Mouse (Mus musculus) myocyte (in vitro differentiated cells): Measurements from ENCODE around the gene Gm10382. TPM values are rescaled to one million over a fixed set of nuclear protein-coding genes. Genes with fewer than 3 reads are reported as not detected.

ENCODE experiments used
- H3K27me3 ChIP-seq: one replicate; pipeline ENCODE4 v1.6.1; 2011; ENCODE audit not compliant: control insufficient read depth, insufficient read depth, insufficient read length
- H3K36me3 ChIP-seq: one replicate; pipeline ENCODE4 v1.6.1; 2011; ENCODE audit not compliant: control insufficient read depth, insufficient read depth
- H3K4me2 ChIP-seq: one replicate; pipeline ENCODE4 v1.6.1; 2011; ENCODE audit warnings: low read depth, control low read depth
- H3K4me3 ChIP-seq: one replicate; pipeline ENCODE4 v1.5.1; 2011; ENCODE audit warnings: mild to moderate bottlenecking, control low read depth, moderate library complexity
- H3K79me2 ChIP-seq: one replicate; pipeline ENCODE4 v1.6.1; 2011; ENCODE audit not compliant: control insufficient read depth, insufficient read depth
- H3ac ChIP-seq: one replicate; pipeline ENCODE4 v1.6.1; 2011; ENCODE audit not compliant: control insufficient read depth, insufficient read length
- CEBPB ChIP-seq: IDR thresholded peaks from 2 replicates; pipeline ENCODE4 v1.6.1; 2011; ENCODE audit warnings: mild to moderate bottlenecking, moderate library complexity; ENCODE audit not compliant: poor library complexity, insufficient read depth, severe bottlenecking
- E2F4 ChIP-seq: IDR thresholded peaks from one replicate; pipeline ENCODE4 v1.6.1; 2011; ENCODE audit warnings: mild to moderate bottlenecking, control low read depth, moderate library complexity; ENCODE audit not compliant: insufficient read depth
- MAX ChIP-seq: IDR thresholded peaks from one replicate; pipeline ENCODE4 v1.6.1; 2011; ENCODE audit warnings: low read depth, mild to moderate bottlenecking, control low read depth
- MYOD1 ChIP-seq, 3 experiments: IDR thresholded peaks; one replicate each; pipeline ENCODE4 v1.6.1; 2011; ENCODE audit warnings: control low read depth in 2 of 3, low read depth in 2 of 3, mild to moderate bottlenecking in 2 of 3, moderate library complexity in 1 of 3; ENCODE audit not compliant: insufficient read length in 2 of 3, control insufficient read depth in 1 of 3
- MYOG ChIP-seq, 3 experiments: IDR thresholded peaks; one replicate each; pipeline ENCODE4 v1.6.1; 2011; ENCODE audit warnings: control low read depth in 2 of 3, low read depth in 2 of 3, mild to moderate bottlenecking in 2 of 3; ENCODE audit not compliant: insufficient read length in 2 of 3, control insufficient read depth in 1 of 3, insufficient read depth in 1 of 3
- POLR2A ChIP-seq: IDR thresholded peaks from one replicate; pipeline ENCODE4 v1.6.1; 2011; ENCODE audit warnings: low read depth, mild to moderate bottlenecking, control low read depth, moderate library complexity; ENCODE audit not compliant: insufficient read length
- POLR2AphosphoS2 ChIP-seq: IDR thresholded peaks from one replicate; pipeline ENCODE4 v1.6.1; 2011; ENCODE audit warnings: low read depth, control low read depth; ENCODE audit not compliant: insufficient read length
- REST ChIP-seq: IDR thresholded peaks from one replicate; pipeline ENCODE4 v1.6.1; 2011; ENCODE audit warnings: mild to moderate bottlenecking, control low read depth, moderate library complexity; ENCODE audit not compliant: insufficient read depth, insufficient read length
- SRF ChIP-seq: IDR thresholded peaks from one replicate; pipeline ENCODE4 v1.6.1; 2011; ENCODE audit warnings: low read depth; ENCODE audit not compliant: control insufficient read depth, insufficient read length
- TCF12 ChIP-seq: IDR thresholded peaks from one replicate; pipeline ENCODE4 v1.6.1; 2011; ENCODE audit warnings: mild to moderate bottlenecking, control low read depth; ENCODE audit not compliant: poor library complexity, insufficient read depth, severe bottlenecking
- TCF3 ChIP-seq: IDR thresholded peaks from one replicate; pipeline ENCODE4 v1.6.1; 2011; ENCODE audit warnings: low read depth, control low read depth; ENCODE audit not compliant: insufficient read length
- USF1 ChIP-seq: IDR thresholded peaks from one replicate; pipeline ENCODE4 v1.6.1; 2011; ENCODE audit warnings: low read depth, mild to moderate bottlenecking, control low read depth, moderate library complexity
- polyA plus RNA-seq: library from polyadenylated mRNA; unstranded; fragments of >200 nt; fragmentation: generic; extraction: Trizol; gene quantifications from one replicate; pipeline ENCODE4 v1.2.1, GENCODE M21; 2012; ENCODE audit warnings: missing spikeins

Gene Gm10382
- polyA plus RNA-seq, 1 experiment = 1.9 TPM

DNA sequence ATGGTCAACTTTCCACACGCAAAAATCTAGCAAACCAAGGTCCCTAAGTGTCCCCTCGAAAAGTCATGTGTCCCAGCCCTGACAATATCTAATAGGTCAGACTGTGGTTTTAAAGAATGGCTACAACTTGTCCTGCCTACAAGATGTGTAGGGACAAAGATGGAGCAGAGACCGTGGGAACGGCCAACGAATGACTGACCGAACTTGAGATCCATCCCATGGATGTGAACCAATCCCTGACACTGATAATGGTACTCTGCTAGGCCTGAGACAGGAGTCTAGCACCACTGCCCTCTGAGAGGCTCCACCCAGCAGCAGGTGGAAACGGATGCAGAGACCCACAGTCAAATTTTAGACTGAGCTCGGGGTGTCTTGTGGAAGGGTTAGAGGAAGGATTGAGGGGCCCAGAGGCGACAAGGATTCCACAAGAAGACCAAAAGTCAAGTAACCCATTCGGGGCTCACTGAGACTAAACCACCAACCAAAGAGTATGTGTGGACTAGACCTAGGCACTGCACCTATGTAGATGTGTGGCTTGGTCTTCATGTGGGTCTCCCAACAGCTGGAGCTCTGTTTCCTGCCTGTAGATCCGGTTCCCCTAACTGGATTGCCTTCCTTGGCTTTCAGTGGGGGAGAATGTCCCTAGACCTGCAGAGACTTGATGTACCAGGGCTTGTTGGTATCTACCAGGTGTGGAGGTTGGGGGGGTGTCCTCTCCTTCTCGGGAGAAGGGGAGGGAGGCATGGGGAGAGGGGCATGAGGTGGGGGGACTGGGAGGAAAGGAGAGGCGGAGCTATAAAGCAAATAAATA is 18.1 kb downstream of the Gm10382 start:
- H3K4me3 ChIP-seq = peak overlapping the region; percentile 49
- peak overlapping the region; percentile 84 for H3K4me2 ChIP-seq
- H3K79me2 ChIP-seq = no peaks in the 10 kb centered on the region
- H3K36me3 ChIP-seq = no peaks in the 10 kb centered on the region
- no peak overlapping the region for H3ac ChIP-seq
- no peak for TF ChIP-seq MAX
- no peak for TF ChIP-seq CEBPB
- no peak for TF ChIP-seq E2F4
- no peak for TF ChIP-seq MYOG (IDR thresholded peaks at IDR 0.05; ENCODE audit: control insufficient read depth in 1 of 3, insufficient read depth in 1 of 3, insufficient read length in 2 of 3, low read depth in 2 of 3)
- TF ChIP-seq TCF12 = no peak
- TF ChIP-seq MYOD1 (IDR thresholded peaks at IDR 0.05; ENCODE audit: control insufficient read depth in 1 of 3, insufficient read length in 2 of 3, low read depth in 2 of 3) = no peak
- TF ChIP-seq USF1 = no peak
- TF ChIP-seq TCF3 = no peak
- TF ChIP-seq REST = no peak
- H3K27me3 ChIP-seq = no peaks in the 10 kb centered on the region

DNA sequence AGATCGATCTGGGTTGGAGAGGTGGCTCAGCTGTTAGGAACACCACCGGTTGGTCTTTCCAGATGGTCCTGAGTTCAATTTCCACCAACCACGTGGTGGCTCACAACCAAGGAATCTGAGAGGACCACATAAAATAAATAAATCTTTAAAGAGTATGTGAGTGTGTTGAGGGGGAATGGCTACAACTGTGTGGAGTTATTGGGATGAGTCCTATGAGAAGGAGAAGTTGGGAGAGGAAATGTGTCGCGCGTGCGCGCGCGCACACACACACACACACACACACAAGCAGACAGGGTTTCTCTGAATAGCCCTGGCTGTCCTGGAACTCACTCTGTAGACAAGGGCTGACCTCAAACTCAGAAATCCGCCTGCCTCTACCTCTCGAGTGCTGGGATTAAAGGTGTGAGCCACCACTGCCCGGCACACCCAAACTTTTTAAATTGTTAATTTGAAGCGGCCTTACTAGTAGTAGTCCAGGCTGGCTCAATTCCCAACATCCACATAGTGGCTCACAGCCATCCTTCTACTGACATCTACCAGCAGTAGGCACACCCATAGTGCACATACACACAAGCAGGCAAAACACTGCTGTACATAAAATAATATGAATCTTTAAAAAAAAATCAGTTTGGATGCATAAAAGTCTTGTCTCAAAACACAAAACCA is 18.9 kb downstream of the Gm10382 start:
- H3K27me3 ChIP-seq = no peaks in the 10 kb centered on the region
- no peaks in the 10 kb centered on the region for H3K79me2 ChIP-seq
- H3K4me3 ChIP-seq = no peak overlapping the region
- H3K36me3 ChIP-seq = no peaks in the 10 kb centered on the region
- H3K4me2 ChIP-seq = no peak overlapping the region
- TF ChIP-seq CEBPB (no peak), MAX (no peak), POLR2AphosphoS2 (no peak), MYOD1 (IDR thresholded peaks at IDR 0.05; ENCODE audit: control insufficient read depth in 1 of 3, insufficient read length in 2 of 3, low read depth in 2 of 3) (no peak), E2F4 (no peak), TCF12 (no peak), MYOG (IDR thresholded peaks at IDR 0.05; ENCODE audit: control insufficient read depth in 1 of 3, insufficient read depth in 1 of 3, insufficient read length in 2 of 3, low read depth in 2 of 3) (no peak), POLR2A (no peak), USF1 (no peak), SRF (no peak), REST (no peak), TCF3 (no peak)
- H3ac ChIP-seq = no peak overlapping the region

DNA sequence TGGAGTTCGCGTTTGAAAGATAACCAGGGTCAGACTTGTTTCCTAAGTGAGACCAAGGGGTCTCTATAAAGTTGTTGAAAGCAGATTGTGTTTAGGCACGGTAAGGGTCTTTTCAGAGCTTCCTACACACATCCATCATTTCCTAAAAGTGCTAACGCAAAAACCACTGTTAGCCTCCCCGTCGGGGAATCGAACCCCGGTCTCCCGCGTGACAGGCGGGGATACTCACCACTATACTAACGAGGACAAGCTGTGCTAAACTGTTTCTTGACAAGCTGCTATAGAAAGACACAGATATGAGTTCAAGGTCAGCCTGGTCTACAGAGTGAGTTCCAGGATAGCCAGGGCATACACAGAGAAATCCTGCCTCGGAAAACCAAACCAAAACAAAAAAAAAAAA is 19.7 kb downstream of the Gm10382 start:
- H3K4me2 ChIP-seq = peak overlapping the region; percentile 93
- H3K36me3 ChIP-seq = no peaks in the 10 kb centered on the region
- H3K79me2 ChIP-seq = no peaks in the 10 kb centered on the region
- H3K27me3 ChIP-seq = no peaks in the 10 kb centered on the region
- H3K4me3 ChIP-seq = peak overlapping the region; percentile 27
- no peak overlapping the region for H3ac ChIP-seq
- no peak for TF ChIP-seq MAX
- TF ChIP-seq SRF = no peak
- no peak for TF ChIP-seq MYOD1 (IDR thresholded peaks at IDR 0.05; ENCODE audit: control insufficient read depth in 1 of 3, insufficient read length in 2 of 3, low read depth in 2 of 3)
- TF ChIP-seq E2F4 = no peak
- TF ChIP-seq POLR2A = no peak
- TF ChIP-seq REST = no peak
- TF ChIP-seq CEBPB = no peak
- no peak for TF ChIP-seq TCF3
- no peak for TF ChIP-seq TCF12
- no peak for TF ChIP-seq MYOG (IDR thresholded peaks at IDR 0.05; ENCODE audit: control insufficient read depth in 1 of 3, insufficient read depth in 1 of 3, insufficient read length in 2 of 3, low read depth in 2 of 3)
- no peak for TF ChIP-seq POLR2AphosphoS2
- no peak for TF ChIP-seq USF1

DNA sequence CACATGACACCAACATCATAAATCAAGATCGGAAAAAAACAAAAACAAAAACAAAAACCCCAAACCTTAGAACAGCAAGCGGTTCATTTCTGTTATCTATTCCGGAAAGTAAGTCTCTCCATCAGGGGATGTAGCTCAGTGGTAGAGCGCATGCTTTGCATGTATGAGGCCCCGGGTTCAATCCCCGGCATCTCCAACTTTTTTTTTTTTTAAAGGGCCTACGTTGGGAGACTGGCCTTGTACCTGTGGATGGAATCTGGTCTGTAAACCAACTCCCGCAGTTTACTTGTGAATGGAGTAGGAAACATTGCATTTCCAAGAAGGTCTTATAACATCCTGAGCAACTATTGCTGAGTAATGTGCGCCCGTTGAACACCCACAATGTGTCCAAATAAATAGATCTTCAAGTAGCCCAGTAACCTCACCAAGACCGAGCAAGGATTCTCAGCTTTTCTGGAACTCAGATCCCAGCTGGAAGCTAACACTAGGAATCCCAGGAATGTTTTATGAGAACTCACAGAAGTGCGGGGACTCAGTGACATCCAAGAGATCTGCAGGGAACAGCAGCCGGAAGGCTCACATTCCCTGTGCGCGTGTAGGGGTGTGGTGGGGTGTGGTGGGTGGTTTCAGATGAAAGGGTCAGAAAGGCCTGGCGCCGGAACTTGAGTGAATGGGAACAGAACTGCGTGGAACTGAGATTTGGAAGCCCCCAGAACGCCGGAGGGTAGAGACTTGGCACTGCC is 20.4 kb downstream of the Gm10382 start:
- peak overlapping the region; percentile 93 for H3K4me2 ChIP-seq

More for the DNA sequence above, 20.4 kb downstream of the Gm10382 start:
- TF ChIP-seq MYOG (IDR thresholded peaks at IDR 0.05; ENCODE audit: control insufficient read depth in 1 of 3, insufficient read depth in 1 of 3, insufficient read length in 2 of 3, low read depth in 2 of 3) (peak in 1 of 3 experiments; percentile 31), MYOD1 (IDR thresholded peaks at IDR 0.05; ENCODE audit: control insufficient read depth in 1 of 3, insufficient read length in 2 of 3, low read depth in 2 of 3) (peak in 1 of 3 experiments; percentile 17), TCF3 (no peak)
- H3ac ChIP-seq = no peak overlapping the region
- H3K27me3 ChIP-seq = no peaks in the 10 kb centered on the region
- no peaks in the 10 kb centered on the region for H3K36me3 ChIP-seq
- peak overlapping the region; percentile 27 for H3K4me3 ChIP-seq
- no peaks in the 10 kb centered on the region for H3K79me2 ChIP-seq
